Mouse (Mus musculus): ENCODE data around the gene Shisa6. TPM values are rescaled to one million over a fixed set of nuclear protein-coding genes. Genes with fewer than 3 reads are reported as not detected.
"Not testable (repeated sequence)": the region's sequence is repeated elsewhere in the genome, so short reads cannot be mapped to it uniquely, and the experiment has no call there.

The Shisa6 gene
- total RNA-seq, 1 experiment from 2014 or later: not detected

- no peak for ATAC-seq (replicated peaks; ENCODE audit: insufficient number of reproducible peaks, low FRiP score, low TSS enrichment, poor library complexity, severe bottlenecking)
These were observed 29.5 kb downstream of the Shisa6 start for GRCm38 (mm10) chr11:66496235-66496634.

GRCm38 (mm10) chr11:66494391-66494790 lies 31.4 kb downstream of the Shisa6 start:
- ATAC-seq (replicated peaks; ENCODE audit: insufficient number of reproducible peaks, low FRiP score, low TSS enrichment, poor library complexity, severe bottlenecking): no peak

GRCm38 (mm10) chr11:66487765-66488164 lies 38.0 kb downstream of the Shisa6 start:
- no peak for ATAC-seq (replicated peaks; ENCODE audit: insufficient number of reproducible peaks, low FRiP score, low TSS enrichment, poor library complexity, severe bottlenecking)

GRCm38 (mm10) chr11:66482501-66482900 lies 43.3 kb downstream of the Shisa6 start:
- ATAC-seq (replicated peaks; ENCODE audit: insufficient number of reproducible peaks, low FRiP score, low TSS enrichment, poor library complexity, severe bottlenecking): no peak

GRCm38 (mm10) chr11:66442631-66443030 lies 83.1 kb downstream of the Shisa6 start:
- no peak for ATAC-seq (replicated peaks; ENCODE audit: insufficient number of reproducible peaks, low FRiP score, low TSS enrichment, poor library complexity, severe bottlenecking)

GRCm38 (mm10) chr11:66426129-66426528 lies 99.6 kb downstream of the Shisa6 start:
- ATAC-seq (replicated peaks; ENCODE audit: insufficient number of reproducible peaks, low FRiP score, low TSS enrichment, poor library complexity, severe bottlenecking): no peak

GRCm38 (mm10) chr11:66418216-66418615 lies 107.5 kb downstream of the Shisa6 start:
- ATAC-seq (replicated peaks; ENCODE audit: insufficient number of reproducible peaks, low FRiP score, low TSS enrichment, poor library complexity, severe bottlenecking): no peak

- not testable (repeated sequence) for ATAC-seq (replicated peaks; ENCODE audit: insufficient number of reproducible peaks, low FRiP score, low TSS enrichment, poor library complexity, severe bottlenecking)
These were observed 117.0 kb downstream of the Shisa6 start for GRCm38 (mm10) chr11:66408721-66409120.

GRCm38 (mm10) chr11:66400036-66400435 lies 125.7 kb downstream of the Shisa6 start:
- ATAC-seq (replicated peaks; ENCODE audit: insufficient number of reproducible peaks, low FRiP score, low TSS enrichment, poor library complexity, severe bottlenecking): no peak

- no peak for ATAC-seq (replicated peaks; ENCODE audit: insufficient number of reproducible peaks, low FRiP score, low TSS enrichment, poor library complexity, severe bottlenecking)
These were observed 138.2 kb downstream of the Shisa6 start for GRCm38 (mm10) chr11:66387561-66387960.

- ATAC-seq (replicated peaks; ENCODE audit: insufficient number of reproducible peaks, low FRiP score, low TSS enrichment, poor library complexity, severe bottlenecking): no peak
These were observed 154.0 kb downstream of the Shisa6 start for GRCm38 (mm10) chr11:66371796-66372195.

- ATAC-seq (replicated peaks; ENCODE audit: insufficient number of reproducible peaks, low FRiP score, low TSS enrichment, poor library complexity, severe bottlenecking): no peak
These were observed 156.0 kb downstream of the Shisa6 start for GRCm38 (mm10) chr11:66369764-66370163.

GRCm38 (mm10) chr11:66366809-66367685 lies 158.7 kb downstream of the Shisa6 start:
- no peak for ATAC-seq (replicated peaks; ENCODE audit: insufficient number of reproducible peaks, low FRiP score, low TSS enrichment, poor library complexity, severe bottlenecking)

- no peak for ATAC-seq (replicated peaks; ENCODE audit: insufficient number of reproducible peaks, low FRiP score, low TSS enrichment, poor library complexity, severe bottlenecking)
These were observed 166.0 kb downstream of the Shisa6 start for GRCm38 (mm10) chr11:66359811-66360210.

GRCm38 (mm10) chr11:66344822-66345221 lies 180.9 kb downstream of the Shisa6 start:
- no peak for ATAC-seq (replicated peaks; ENCODE audit: insufficient number of reproducible peaks, low FRiP score, low TSS enrichment, poor library complexity, severe bottlenecking)

GRCm38 (mm10) chr11:66336313-66336712 lies 189.5 kb downstream of the Shisa6 start:
- no peak for ATAC-seq (replicated peaks; ENCODE audit: insufficient number of reproducible peaks, low FRiP score, low TSS enrichment, poor library complexity, severe bottlenecking)

GRCm38 (mm10) chr11:66312764-66313163 lies 213.0 kb downstream of the Shisa6 start:
- ATAC-seq (replicated peaks; ENCODE audit: insufficient number of reproducible peaks, low FRiP score, low TSS enrichment, poor library complexity, severe bottlenecking): no peak

- ATAC-seq (replicated peaks; ENCODE audit: insufficient number of reproducible peaks, low FRiP score, low TSS enrichment, poor library complexity, severe bottlenecking): no peak
These were observed 221.4 kb downstream of the Shisa6 start for GRCm38 (mm10) chr11:66304396-66304795.

- ATAC-seq (replicated peaks; ENCODE audit: insufficient number of reproducible peaks, low FRiP score, low TSS enrichment, poor library complexity, severe bottlenecking): no peak
These were observed 251.1 kb downstream of the Shisa6 start for GRCm38 (mm10) chr11:66274707-66275081.

- ATAC-seq (replicated peaks; ENCODE audit: insufficient number of reproducible peaks, low FRiP score, low TSS enrichment, poor library complexity, severe bottlenecking): no peak
These were observed 251.7 kb downstream of the Shisa6 start for GRCm38 (mm10) chr11:66273904-66274706.
